Mouse (Mus musculus) thymus, adult 2 months (tissue): ENCODE measurements around the gene Cmc2.

ENCODE experiments used
- CTCF ChIP-seq: fragments of 200-500 bp; IDR thresholded peaks from 2 replicates; pipeline ENCODE4 v1.5.1; 2012; ENCODE audit warnings: mild to moderate bottlenecking, control low read depth, low read length, moderate library complexity, borderline replicate concordance; ENCODE audit not compliant: control insufficient read depth, poor library complexity, insufficient read depth; ENCODE audit errors: extremely low read depth
- POLR2A ChIP-seq: fragments of 200-500 bp; IDR thresholded peaks from 2 replicates; pipeline ENCODE4 v1.6.1; 2012; ENCODE audit warnings: mild to moderate bottlenecking, low read length, control low read depth, moderate library complexity; ENCODE audit not compliant: control insufficient read depth, poor library complexity, insufficient read depth; ENCODE audit errors: extremely low read depth

DNA sequence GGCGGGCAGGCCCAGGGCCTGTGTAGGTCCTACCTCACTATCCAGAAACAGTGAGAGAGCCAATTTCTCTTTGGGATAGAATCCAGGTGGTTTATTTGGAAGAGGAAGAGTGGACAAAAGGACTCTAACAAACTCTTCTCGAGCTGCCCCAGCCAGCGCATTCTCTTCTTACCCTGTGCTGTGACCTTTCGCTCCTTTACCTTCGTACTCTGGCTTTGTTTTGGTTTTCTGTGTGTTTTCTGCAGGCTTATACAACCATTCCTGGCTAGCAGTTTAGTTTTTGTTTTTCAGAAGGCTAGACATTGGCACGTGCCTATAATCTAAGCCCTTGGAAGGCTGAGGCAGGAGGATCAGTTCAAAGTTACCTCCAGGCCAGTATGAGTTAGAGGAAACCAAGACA is 48.3 kb upstream of the Cmc2 start:
- TF ChIP-seq POLR2A, result no peak
- no peak for TF ChIP-seq CTCF
